Mouse (Mus musculus) intestine, embryonic 14.5 days (tissue): ENCODE results near the gene N4bp2l1. TPM values are rescaled to one million over a fixed set of nuclear protein-coding genes. Genes with fewer than 3 reads are reported as not detected.

Source experiments
- ATAC-seq: fragments of 200-750 bp; cut with Nextera tagmentation; replicated peaks from 2 replicates; pipeline ENCODE4 v1.8.0; 2017; ENCODE audit warnings: low read depth, moderate number of reproducible peaks, moderate TSS enrichment, moderate library complexity; ENCODE audit not compliant: low FRiP score, low TSS enrichment
- DNase-seq: peaks from one replicate; pipeline ENCODE4 v3.0.0-alpha.2; 2018; ENCODE audit warnings: low spot score
- H3K27ac ChIP-seq: fragments of 300-500 bp; sonication (generic); 2 replicates; pipeline ENCODE4 v1.5.1; 2014; ENCODE audit warnings: low read depth, mild to moderate bottlenecking, control low read depth
- H3K27me3 ChIP-seq: fragments of 300-500 bp; sonication (generic); replicated peaks from 2 replicates; pipeline ENCODE4 v1.6.1; 2014; ENCODE audit warnings: low read length, control low read depth; ENCODE audit not compliant: control insufficient read depth, insufficient read depth
- H3K36me3 ChIP-seq: fragments of 300-500 bp; sonication (generic); 2 replicates; pipeline ENCODE4 v1.6.1; 2014; ENCODE audit warnings: low read length, control low read depth; ENCODE audit not compliant: control insufficient read depth, insufficient read depth
- H3K4me1 ChIP-seq: fragments of 300-500 bp; sonication (generic); replicated peaks from 2 replicates; pipeline ENCODE4 v1.6.1; 2014; ENCODE audit warnings: low read length, control low read depth, mixed read lengths; ENCODE audit not compliant: control insufficient read depth, insufficient read depth
- H3K4me2 ChIP-seq: fragments of 300-500 bp; sonication (generic); 2 replicates; pipeline ENCODE4 v1.6.1; 2014; ENCODE audit warnings: low read length
- H3K4me3 ChIP-seq: fragments of 300-500 bp; sonication (generic); 2 replicates; pipeline ENCODE4 v1.5.1; 2014; ENCODE audit warnings: low read depth, low read length, control low read depth, mixed read lengths
- H3K9ac ChIP-seq: fragments of 300-500 bp; sonication (generic); 2 replicates; pipeline ENCODE4 v1.6.1; 2014; ENCODE audit warnings: mild to moderate bottlenecking, low read length
- H3K9me3 ChIP-seq: fragments of 300-500 bp; sonication (generic); 2 replicates; pipeline ENCODE4 v1.6.1; 2016; ENCODE audit warnings: low read length, control low read depth; ENCODE audit not compliant: control insufficient read depth
- WGBS: fragments of 180-500 bp; shearing (Covaris S2); extraction: QIAGEN DNeasy Blood & Tissue Kit; methylation state at CpG from one replicate; pipeline ENCODE4 v1.1.7; 2014; 5-methylcytosine and 5-hydroxymethylcytosine counted together
- polyA plus RNA-seq: library from polyadenylated mRNA; unstranded; fragments of >200 nt; fragmentation: Nextera tagmentation; extraction: Ambion mirVana; gene quantifications from 2 replicates; pipeline ENCODE4 v1.2.1, GENCODE M21; 2014

The N4bp2l1 gene
- polyA plus RNA-seq, 1 experiment from 2014 or later = 4.9 TPM

DNA sequence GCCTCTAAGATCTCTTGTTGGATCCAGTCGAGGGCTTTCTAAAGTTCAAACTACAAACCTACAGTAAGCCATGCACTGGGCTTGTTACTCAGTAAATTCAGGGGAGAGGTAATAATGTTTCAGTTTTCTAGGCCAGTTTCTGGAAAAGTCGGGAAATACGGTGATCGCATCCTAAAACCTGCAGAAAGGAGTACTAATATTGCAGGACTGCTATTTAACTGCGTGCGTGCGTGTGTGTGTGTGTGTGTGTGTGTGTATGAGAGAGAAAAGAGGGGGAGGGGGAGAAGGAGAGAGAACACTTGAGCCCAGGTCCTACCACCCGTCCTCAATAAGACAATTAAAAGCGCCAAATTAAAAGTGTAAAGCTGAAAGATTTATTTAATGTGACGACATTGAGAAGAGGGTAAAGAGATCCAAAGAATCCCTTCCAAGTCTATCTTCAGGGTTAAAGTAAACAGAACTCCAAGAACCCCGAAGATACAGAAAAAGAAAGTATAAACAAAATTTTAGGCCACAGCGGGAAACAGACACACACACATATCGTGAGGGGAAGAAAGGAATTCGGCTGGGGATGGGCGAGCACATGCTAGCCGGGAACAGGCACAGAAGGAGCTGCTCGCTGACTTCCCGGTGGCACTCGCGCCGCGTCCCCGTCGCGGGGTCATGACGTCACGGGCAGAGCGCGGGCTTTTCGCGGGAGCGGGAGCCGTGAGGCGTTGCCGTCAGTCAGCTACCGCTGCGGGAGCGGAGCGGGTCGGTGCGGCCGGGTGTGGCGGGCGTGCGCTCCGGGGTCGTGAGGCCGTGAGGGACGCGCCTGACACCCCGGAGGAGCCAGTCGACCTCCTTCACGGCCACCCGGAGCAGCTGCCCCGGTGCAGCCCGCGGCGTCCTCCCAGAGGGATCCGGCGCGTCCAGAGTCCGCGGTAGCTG lies 74.8 kb downstream of the N4bp2l1 start, which contains the start of gene Brca2:
Brca2 (plus strand) TSS at position 694 of the 930 bp plus-strand sequence.
- WGBS = 4% methylated on average over 63 of the region's 63 CpGs
- peak; percentile 92 for ATAC-seq
- H3K36me3 ChIP-seq = 0 out of 2 replicates have a peak, but pooled peaks cover 3% of the 10 kb centered on the region

More for the DNA sequence above, 74.8 kb downstream of the N4bp2l1 start, which contains the start of gene Brca2:
- Histone ChIP-seq H3K27me3 (no peaks in the 10 kb centered on the region), H3K27ac (peak within 1 kb of the TSS; percentile 80), H3K9ac (peak within 1 kb of the TSS; percentile 91), H3K4me1 (peaks cover 8% of the 10 kb centered on the region; the same call in 1 of the 2 replicates), H3K4me3 (peak within 1 kb of the TSS; percentile 67), H3K9me3 (no peaks in the 10 kb centered on the region), H3K4me2 (peak within 1 kb of the TSS; percentile 65)
- peak; percentile 99 for DNase-seq

Other genes with a start within 250 kb of the N4bp2l1 start
- not detected in 2 replicates for gene Zar1l, start 79.0 kb downstream of the N4bp2l1 start, polyA plus RNA-seq
- gene Brca2, start 74.6 kb downstream of the N4bp2l1 start, polyA plus RNA-seq = 25.2 and 28.5 TPM in 2 replicates
- gene N4bp2l2, start 69.0 kb upstream of the N4bp2l1 start, polyA plus RNA-seq = 43.9 and 45.6 TPM in 2 replicates
- gene Pds5b, start 76.6 kb upstream of the N4bp2l1 start, polyA plus RNA-seq = 37.3 and 42.5 TPM in 2 replicates